Comparison of ENCODE assay signal across 10 mouse cellular contexts in genomic region chr3:52878334-52878733, GRCm38 (mm10).
DNase-seq lines count a peak whose midpoint lies in the region; ATAC-seq lines count a peak whose summit lies in the region.
"Had no signal": no experiment of that assay in that cellular context is flagged by ENCODE, and none has a peak within 500 bp of the region (broad histone marks: within the 10 kb centered on the region; RNA-seq: fewer than 3 reads in every experiment).

No protein-coding gene starts in this region.

- H3K4me2 ChIP-seq in embryonic facial prominence, embryonic 14.5 days (ENCODE audit: low read depth, low read length), result no peak overlapping the region
- H3K4me2 ChIP-seq: neural tube, embryonic 15.5 days had no signal

- no peak for ATAC-seq in embryonic facial prominence, embryonic 14.5 days (ENCODE audit: low read depth)
- ATAC-seq in megakaryocyte progenitor cell, adult 5-6 weeks (replicated peaks; ENCODE audit: poor library complexity), result peak; percentile 91

- H3K4me3 ChIP-seq in embryonic facial prominence, embryonic 14.5 days (ENCODE audit: low read depth, low read length), result no peak overlapping the region
- no peak overlapping the region for H3K4me3 ChIP-seq in embryonic facial prominence, embryonic 10.5 days
- H3K4me3 ChIP-seq: neural tube, embryonic 15.5 days had no signal

- no peaks in the 10 kb centered on the region for H3K36me3 ChIP-seq in embryonic facial prominence, embryonic 14.5 days (ENCODE audit: control insufficient read depth, insufficient read depth, low read length)
- H3K36me3 ChIP-seq in embryonic facial prominence, embryonic 10.5 days (replicated peaks), result no peaks in the 10 kb centered on the region
- H3K36me3 ChIP-seq: neural tube, embryonic 15.5 days had no signal

- H3K27ac ChIP-seq in embryonic facial prominence, embryonic 14.5 days (replicated peaks; ENCODE audit: low read depth, low read length), result no peak overlapping the region
- no peak overlapping the region for H3K27ac ChIP-seq in embryonic facial prominence, embryonic 10.5 days (replicated peaks)
- H3K27ac ChIP-seq: neural tube, embryonic 15.5 days had no signal

- H3K9ac ChIP-seq in embryonic facial prominence, embryonic 14.5 days (ENCODE audit: low read depth, low read length), result no peak overlapping the region
- H3K9ac ChIP-seq: neural tube, embryonic 15.5 days had no signal

- no peaks in the 10 kb centered on the region for H3K4me1 ChIP-seq in embryonic facial prominence, embryonic 14.5 days (ENCODE audit: control insufficient read depth, insufficient read depth, low read length)
- H3K4me1 ChIP-seq in embryonic facial prominence, embryonic 10.5 days, result peaks cover 6% of the 10 kb centered on the region; the same call in 1 of the 2 replicates
- H3K4me1 ChIP-seq: neural tube, embryonic 15.5 days had no signal

- peak; percentile 42 for DNase-seq in embryonic facial prominence, embryonic 14.5 days (ENCODE audit: low spot score)
- DNase-seq in embryonic facial prominence, embryonic 10.5 days (ENCODE audit: low spot score), result no peak
- DNase-seq in spleen, postnatal 36 days (ENCODE audit: low spot score in 2 of 2), result peak; percentile 37 to 48
- DNase-seq in spleen, postnatal 14 days (ENCODE audit: low spot score in 2 of 2), result no peak
- DNase-seq in layer of hippocampus, adult 18-20 months (ENCODE audit: low spot score in 2 of 2), result no peak
- DNase-seq in neural tube, embryonic 10.5 days (ENCODE audit: extremely low spot score, low spot score), result no peak
- DNase-seq in testis, postnatal 10 days (ENCODE audit: low spot score), result no peak
- DNase-seq: left cerebral cortex, postnatal 4 days had no signal

- 38% methylated on average over 3 of the region's 3 CpGs for WGBS in embryonic facial prominence, embryonic 14.5 days
- 49% methylated on average over 3 of the region's 3 CpGs for WGBS in embryonic facial prominence, embryonic 10.5 days

- no peaks in the 10 kb centered on the region for H3K27me3 ChIP-seq in embryonic facial prominence, embryonic 14.5 days (replicated peaks; ENCODE audit: control insufficient read depth, insufficient read depth, low read length)
- no peaks in the 10 kb centered on the region for H3K27me3 ChIP-seq in embryonic facial prominence, embryonic 10.5 days (replicated peaks; ENCODE audit: low read depth, poor library complexity, severe bottlenecking)
- H3K27me3 ChIP-seq: neural tube, embryonic 15.5 days had no signal

- H3K9me3 ChIP-seq in embryonic facial prominence, embryonic 14.5 days (ENCODE audit: control insufficient read depth, low read length), result 0 out of 2 replicates have a peak, but pooled peaks cover 2% of the 10 kb centered on the region
- H3K9me3 ChIP-seq in embryonic facial prominence, embryonic 10.5 days, result no peaks in the 10 kb centered on the region
- H3K9me3 ChIP-seq: neural tube, embryonic 15.5 days had no signal

Comparison
In these comparisons a context has a peak if more than half of its experiments do, and no peak if none do; other contexts are left out.
1. DNase-seq: peak in embryonic facial prominence, embryonic 14.5 days (single experiment) and spleen, postnatal 36 days (2 of 2); none in embryonic facial prominence, embryonic 10.5 days (single experiment), spleen, postnatal 14 days (0 of 2), layer of hippocampus, adult 18-20 months (0 of 2), neural tube, embryonic 10.5 days (single experiment) and testis, postnatal 10 days (single experiment).